Mouse (Mus musculus): ENCODE results near the gene Usp6nl. TPM values are rescaled to one million over a fixed set of nuclear protein-coding genes. Genes with fewer than 3 reads are reported as not detected.

Usp6nl gene
- total RNA-seq, 2 experiments from 2014 or later: 18.0 to 26.6 TPM

GRCm38 (mm10) chr2:6490076-6490475 lies 167.6 kb downstream of the Usp6nl start:
- ATAC-seq (replicated peaks; ENCODE audit: low FRiP score, poor library complexity, severe bottlenecking): no peak

GRCm38 (mm10) chr2:6490870-6491269 lies 168.4 kb downstream of the Usp6nl start:
- ATAC-seq (replicated peaks; ENCODE audit: low FRiP score, poor library complexity, severe bottlenecking): no peak

GRCm38 (mm10) chr2:6493886-6494285 lies 171.4 kb downstream of the Usp6nl start:
- ATAC-seq (replicated peaks; ENCODE audit: low FRiP score, poor library complexity, severe bottlenecking): no peak

Other genes with a start within 250 kb of the Usp6nl start
- gene Proser2, start 192.5 kb upstream of the Usp6nl start, total RNA-seq (2015; ENCODE audit: low replicate concordance): 2.5 TPM in 1 of 2 replicates, not detected in the other
- not detected in 2 replicates for gene Proser2, start 192.5 kb upstream of the Usp6nl start, total RNA-seq (2017; ENCODE audit: low replicate concordance)
- not detected in 2 replicates for gene Echdc3, start 109.6 kb upstream of the Usp6nl start, total RNA-seq (2015; ENCODE audit: low replicate concordance)
- gene Echdc3, start 109.6 kb upstream of the Usp6nl start, total RNA-seq (2017; ENCODE audit: low replicate concordance): not detected in 2 replicates